ENCODE assay signal across 9 mouse cellular contexts in genomic region chr2:121588309-121588694, GRCm38 (mm10).
A peak's percentile ranks its signal among the peaks of the same experiment; 100 is the strongest.
DNase-seq lines count a peak whose midpoint lies in the region; ATAC-seq and TF ChIP-seq lines count a peak whose summit lies in the region.
"Had no signal": no experiment of that assay in that cellular context is flagged by ENCODE, and none has a peak within 500 bp of the region (broad histone marks: within the 10 kb centered on the region; RNA-seq: fewer than 3 reads in every experiment).

No protein-coding gene starts in this region.

- H3K4me3 ChIP-seq in gastrocnemius, adult 2 months, result no peak overlapping the region
- H3K4me3 ChIP-seq in heart, embryonic 16.5 days (ENCODE audit: low read length), result no peak overlapping the region
- H3K4me3 ChIP-seq in limb, embryonic 12.5 days (replicated peaks), result no peak overlapping the region
- H3K4me3 ChIP-seq: erythroblast, embryonic 14.5 days had no signal

- no peaks in the 10 kb centered on the region for H3K36me3 ChIP-seq in heart, embryonic 16.5 days (ENCODE audit: control insufficient read depth, insufficient read depth)
- H3K36me3 ChIP-seq in limb, embryonic 12.5 days, result no peaks in the 10 kb centered on the region

- 0 out of 2 replicates have a peak overlapping the region, but pooled peaks have one; percentile 7 for H3K27ac ChIP-seq in gastrocnemius, adult 2 months
- H3K27ac ChIP-seq in heart, embryonic 16.5 days (ENCODE audit: low read length), result no peak overlapping the region
- H3K27ac ChIP-seq in limb, embryonic 12.5 days, result 0 out of 2 replicates have a peak overlapping the region, but pooled peaks have one; percentile 59

- intact Hi-C loops in gastrocnemius, adult 2 months (cut with DNase I), result no loop called here

- H3K9ac ChIP-seq in heart, embryonic 16.5 days (ENCODE audit: low read length), result no peak overlapping the region
- no peak overlapping the region for H3K9ac ChIP-seq in limb, embryonic 12.5 days (replicated peaks)

- H3K4me2 ChIP-seq in heart, embryonic 16.5 days (ENCODE audit: low read depth, low read length), result no peak overlapping the region
- peak overlapping the region; percentile 25 for H3K4me2 ChIP-seq in limb, embryonic 12.5 days

- H3K27me3 ChIP-seq in heart, embryonic 16.5 days (ENCODE audit: control insufficient read depth, insufficient read depth, low read length), result no peaks in the 10 kb centered on the region
- H3K27me3 ChIP-seq in limb, embryonic 12.5 days, result peaks cover 13% of the 10 kb centered on the region; the same call in 1 of the 2 replicates

- DNase-seq in gastrocnemius, adult 2 months, result no peak
- no peak for DNase-seq in gastrocnemius, adult 8-10 months (ENCODE audit: low spot score in 2 of 2)
- peak; percentile 33 for DNase-seq in embryo, embryonic 9.5 days (ENCODE audit: extremely low spot score)
- DNase-seq in retina, embryonic 14.5 days (ENCODE audit: low spot score), result peak; percentile 52
- no peak for DNase-seq in adrenal gland, postnatal 25 days

- no peak; the same call in 1 of the 2 replicates for TF ChIP-seq CTCF in gastrocnemius, adult 2 months (IDR thresholded peaks at IDR 0.05)

- no peaks in the 10 kb centered on the region for H3K9me3 ChIP-seq in heart, embryonic 16.5 days (replicated peaks; ENCODE audit: control insufficient read depth, low read length)
- no peaks in the 10 kb centered on the region for H3K9me3 ChIP-seq in limb, embryonic 12.5 days

- peak; percentile 49; the same call in 1 of the 2 replicates for ATAC-seq in heart, embryonic 16.5 days (replicated peaks; ENCODE audit: extremely low read depth, insufficient read depth, low FRiP score)
- peak; percentile 39; the same call in 1 of the 2 replicates for ATAC-seq in limb, embryonic 12.5 days (ENCODE audit: insufficient number of reproducible peaks, insufficient read depth, low FRiP score, low TSS enrichment, low read depth)
- ATAC-seq in megakaryocyte-erythroid progenitor cell, adult 5-6 weeks (replicated peaks; ENCODE audit: low FRiP score, low TSS enrichment, poor library complexity, severe bottlenecking), result no peak

- H3K4me1 ChIP-seq in heart, embryonic 16.5 days (ENCODE audit: control insufficient read depth, insufficient read depth, low read length), result peaks cover 16% of the 10 kb centered on the region
- H3K4me1 ChIP-seq in limb, embryonic 12.5 days (replicated peaks), result peaks cover 22% of the 10 kb centered on the region

- WGBS in heart, embryonic 16.5 days, result 29% methylated on average over 4 of the region's 4 CpGs
- WGBS in limb, embryonic 12.5 days, result 46% methylated on average over 4 of the region's 4 CpGs

Comparison
In these comparisons a context has a peak if more than half of its experiments do, and no peak if none do; other contexts are left out.
1. DNase-seq: peak in embryo, embryonic 9.5 days (single experiment) and retina, embryonic 14.5 days (single experiment); none in gastrocnemius, adult 2 months (single experiment), gastrocnemius, adult 8-10 months (0 of 2) and adrenal gland, postnatal 25 days (single experiment).